Mouse (Mus musculus) E14TG2a.4 (cell line): ENCODE results near the gene Sptbn4.

Experiments used
- CTCF ChIP-seq: conservative IDR thresholded peaks from 2 replicates; pipeline ENCODE4 v1.5.1; 2014; ENCODE audit warnings: low read length
- NANOG ChIP-seq: IDR thresholded peaks from 2 replicates; pipeline ENCODE4 v1.6.1; 2014; ENCODE audit warnings: borderline replicate concordance, low read length, mixed read lengths
- POU5F1 ChIP-seq: IDR thresholded peaks from 2 replicates; pipeline ENCODE4 v1.6.1; 2014; ENCODE audit warnings: low read length, borderline replicate concordance

- TF ChIP-seq CTCF, result no peak
- TF ChIP-seq NANOG, result no peak
- TF ChIP-seq POU5F1, result no peak
Observed at GRCm38 (mm10) chr7:27480506-27480905, 33.0 kb upstream of the Sptbn4 start.
